Mouse (Mus musculus) ovary, postnatal 14 days (tissue): ENCODE data around the gene Lcn11.
"Not testable (repeated sequence)": the region's sequence is repeated elsewhere in the genome, so short reads cannot be mapped to it uniquely, and the experiment has no call there.

Experiments
- DNase-seq: peaks from one replicate; pipeline ENCODE4 v3.0.0; 2022; ENCODE audit warnings: low spot score

Lcn11 gene

GRCm38 (mm10) chr2:25776717-25777116 is at the start of gene Lcn11:
Gene Lcn11 (plus strand): TSS chr2:25777017.
- DNase-seq: no peak

DNA sequence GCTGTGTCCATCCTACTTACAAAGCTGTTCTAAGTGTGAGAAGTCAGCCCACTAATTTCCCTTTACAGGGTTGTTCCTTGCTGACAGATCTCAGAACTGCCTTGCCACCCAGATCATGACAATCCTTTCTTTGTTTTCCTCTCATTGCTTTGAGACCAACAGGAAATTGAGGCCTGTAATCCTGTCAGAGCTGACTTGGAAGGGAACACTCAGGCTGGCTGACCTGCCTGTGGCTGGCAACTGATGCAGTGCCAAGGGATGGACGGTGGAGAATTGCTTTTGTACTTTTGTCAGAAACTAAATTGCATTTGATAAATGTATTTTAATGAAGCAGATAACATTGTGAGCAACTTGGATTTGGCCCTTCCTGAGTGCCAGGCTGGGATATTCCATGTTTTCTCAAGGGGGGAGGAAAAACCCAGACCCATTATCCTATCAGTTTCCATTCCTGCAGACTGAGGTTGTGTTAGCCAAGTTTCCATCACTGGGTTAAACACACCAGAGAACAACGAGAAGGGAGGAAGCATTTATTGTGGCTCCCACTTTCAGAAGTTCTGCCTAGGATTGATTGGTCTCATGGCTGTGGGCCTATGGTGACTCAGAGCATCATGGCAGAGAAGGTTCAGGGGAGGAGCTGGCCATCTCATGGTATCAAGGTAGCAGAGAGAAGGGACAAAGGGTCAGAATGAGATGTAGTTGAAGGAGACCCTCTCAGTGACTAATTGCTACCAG is 43.5 kb upstream of the Lcn11 start:
- DNase-seq: no peak

DNA sequence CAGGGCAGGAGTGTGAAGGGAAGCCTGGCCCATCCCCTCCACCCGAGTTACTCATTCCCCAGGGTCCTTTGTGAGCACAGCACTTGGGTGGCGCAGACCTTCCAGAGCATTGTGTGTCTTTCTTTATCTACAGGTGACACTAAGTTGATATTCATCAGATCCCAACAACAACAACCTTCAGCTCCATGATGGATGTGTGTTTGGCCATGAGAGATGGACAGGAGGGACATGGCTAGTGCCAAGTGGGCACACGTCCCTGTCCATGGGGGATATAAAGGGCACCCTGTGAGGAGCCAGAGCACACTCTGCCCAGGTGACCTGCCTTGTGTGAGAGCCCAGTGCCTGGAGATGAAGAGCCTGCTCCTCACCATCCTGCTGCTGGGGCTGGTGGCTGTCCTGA is 40.1 kb upstream of the Lcn11 start, which contains the start of gene Obp2b:
TSS of gene Obp2b (plus strand) at position 301 of the 400 bp plus-strand sequence.
- not testable (repeated sequence) for DNase-seq

GRCm38 (mm10) chr2:25741671-25742070 is 35.1 kb upstream of the Lcn11 start:
- no peak for DNase-seq

DNA sequence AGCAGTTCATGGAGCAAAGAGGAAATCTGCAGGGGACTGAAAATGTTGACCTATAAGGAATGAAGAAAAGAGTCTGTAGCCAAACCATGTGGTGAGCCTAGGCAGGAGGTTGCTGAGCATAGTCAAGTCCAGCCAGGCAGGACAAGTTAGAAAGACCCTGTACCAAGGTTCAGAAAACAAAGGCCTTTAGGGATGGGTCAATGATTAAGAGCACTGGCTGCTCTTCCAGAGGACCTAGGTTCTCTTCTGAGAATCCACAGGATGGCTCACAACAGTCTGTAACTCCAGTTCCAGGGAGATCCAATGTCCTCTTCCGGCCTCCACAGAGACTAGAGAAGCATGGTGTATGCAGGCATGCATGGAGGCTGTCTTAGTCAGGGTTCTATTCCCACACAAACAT is 22.6 kb upstream of the Lcn11 start:
- DNase-seq: no peak

GRCm38 (mm10) chr2:25758064-25758625 is 18.7 kb upstream of the Lcn11 start:
- DNase-seq: no peak

- DNase-seq: no peak
Measured at GRCm38 (mm10) chr2:25765269-25765668, 11.5 kb upstream of the Lcn11 start, which contains the start of gene Lcn3. Gene Lcn3 (plus strand): TSS chr2:25765569.

GRCm38 (mm10) chr2:25767764-25768163 is 9.1 kb upstream of the Lcn11 start:
- DNase-seq: no peak

DNA sequence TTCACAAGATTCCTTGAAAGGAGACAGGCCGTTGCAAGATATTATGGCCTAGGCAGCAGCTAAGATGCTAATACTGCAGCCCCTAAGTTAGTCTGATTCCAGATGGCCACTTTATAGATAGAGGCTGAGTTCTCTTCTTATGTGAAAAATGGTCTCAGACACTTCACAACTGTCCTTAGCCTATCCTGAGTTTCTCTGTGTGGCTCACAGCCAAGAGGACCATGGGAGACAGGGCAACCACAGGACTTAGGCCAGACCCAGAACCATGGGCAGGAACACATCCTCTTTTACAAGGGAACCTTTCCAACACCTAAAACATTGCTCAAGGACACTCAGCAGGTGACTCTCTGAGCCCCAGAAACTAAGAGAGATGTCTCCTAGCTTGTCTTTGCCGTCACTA is 3.3 kb upstream of the Lcn11 start:
- no peak for DNase-seq

- no peak for DNase-seq
Measured at GRCm38 (mm10) chr2:25774640-25775039, 2.2 kb upstream of the Lcn11 start.

- no peak for DNase-seq
Measured at GRCm38 (mm10) chr2:25775991-25776390, 826 bp upstream of the Lcn11 start.

DNA sequence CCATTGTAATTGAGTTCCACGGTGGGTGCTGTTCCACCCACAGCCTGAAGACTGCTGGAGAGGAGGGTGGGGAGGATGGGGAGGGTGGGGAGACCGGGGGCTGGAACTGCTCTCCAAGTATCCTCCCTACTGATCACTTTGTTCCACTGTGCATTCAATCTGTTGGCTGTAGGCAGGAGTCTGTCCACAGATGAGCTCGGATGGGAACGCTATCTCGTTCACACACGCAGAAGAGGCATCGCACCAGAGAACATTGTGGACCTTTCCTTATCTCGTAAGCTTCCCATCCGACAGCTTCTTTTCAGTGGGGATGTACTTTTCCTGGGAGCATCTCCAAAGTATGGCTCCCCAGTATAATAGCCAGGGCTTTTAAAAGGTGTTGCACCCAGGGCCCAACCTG is 2.3 kb downstream of the Lcn11 start:
- DNase-seq: no peak

DNA sequence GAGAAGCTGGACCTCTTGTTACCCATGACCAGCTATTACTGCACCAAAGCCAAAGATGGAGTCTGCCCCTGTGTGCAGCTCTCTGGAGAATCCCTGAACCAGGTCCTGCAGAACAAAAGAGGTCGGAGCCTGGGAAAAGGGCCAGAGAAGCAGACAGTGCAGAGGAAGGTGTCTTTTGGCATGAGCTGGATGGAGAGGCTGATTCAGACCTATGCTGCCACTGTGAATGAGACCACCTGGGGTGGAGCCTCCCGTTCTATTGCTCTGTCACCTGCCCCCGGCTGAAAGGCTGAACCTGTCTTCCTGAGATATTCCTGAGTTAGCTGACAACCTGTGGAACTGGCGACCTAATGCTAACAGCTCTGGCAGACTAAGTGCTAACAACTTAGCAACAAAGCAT is 4.1 kb downstream of the Lcn11 start:
- no peak for DNase-seq

GRCm38 (mm10) chr2:25781957-25782356 is 5.1 kb downstream of the Lcn11 start, which contains the start of gene Gm13539:
Gene Gm13539 (plus strand): TSS chr2:25782257.
- DNase-seq: no peak

DNA sequence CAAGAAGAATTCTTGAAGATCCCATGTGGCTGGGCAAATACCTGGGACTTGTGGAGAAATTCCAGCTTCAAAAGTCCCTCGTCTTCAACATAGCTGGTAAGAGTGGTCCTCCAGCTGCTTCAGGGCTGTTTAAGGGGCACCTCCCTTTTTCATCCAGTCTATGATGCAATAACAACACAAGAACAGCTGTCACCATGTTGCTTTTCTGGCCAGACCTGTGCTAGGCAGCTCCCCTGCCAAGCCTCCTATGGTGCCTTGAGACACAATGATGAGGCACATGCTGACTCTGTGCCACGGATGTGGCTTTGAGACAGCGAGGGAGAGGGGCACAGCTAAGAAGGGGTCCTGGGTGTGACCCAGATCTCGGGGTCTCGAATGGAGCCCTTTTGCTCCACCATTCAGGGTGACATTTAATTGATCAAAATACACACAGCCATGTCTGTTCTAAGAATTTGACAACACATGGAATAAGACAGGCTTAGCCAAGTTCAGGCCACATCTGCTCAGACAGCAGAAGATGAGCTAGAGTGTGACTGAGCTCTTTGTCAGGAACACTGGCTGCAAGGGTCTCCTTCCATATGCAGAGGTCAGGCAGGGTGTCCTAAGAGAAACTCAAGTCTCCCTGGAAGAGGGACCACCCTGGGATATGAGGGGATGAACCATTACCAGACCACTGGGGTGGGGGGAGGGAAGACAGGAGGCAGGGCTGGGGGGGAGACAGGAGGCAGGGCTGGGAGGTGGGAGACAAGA is 8.9 kb downstream of the Lcn11 start:
- no peak for DNase-seq

GRCm38 (mm10) chr2:25789092-25789491 is 12.3 kb downstream of the Lcn11 start:
- no peak for DNase-seq

- DNase-seq: no peak
Measured at GRCm38 (mm10) chr2:25797635-25798034, 20.8 kb downstream of the Lcn11 start.

GRCm38 (mm10) chr2:25798065-25798464 is 21.2 kb downstream of the Lcn11 start:
- no peak for DNase-seq

- DNase-seq: no peak
Measured at GRCm38 (mm10) chr2:25811711-25812110, 34.9 kb downstream of the Lcn11 start.

DNA sequence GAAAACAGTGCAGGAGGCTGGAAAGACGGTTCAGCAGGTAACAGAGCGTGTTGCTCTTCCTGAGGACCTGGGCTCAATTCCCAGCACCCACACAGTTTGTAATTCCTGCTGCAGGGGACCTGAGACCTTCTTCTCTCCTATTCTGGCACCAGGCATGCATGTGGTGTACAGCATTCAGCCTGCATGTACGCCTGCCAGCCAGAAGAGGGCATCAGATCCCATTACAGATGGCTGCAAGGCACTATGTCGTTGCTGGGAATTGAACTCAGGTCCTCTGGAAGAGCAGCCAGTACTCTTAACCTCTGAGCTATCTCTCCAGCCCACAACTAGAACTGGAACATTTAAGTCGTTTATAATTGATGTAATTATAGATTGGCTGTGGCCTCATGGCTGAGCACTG is 36.5 kb downstream of the Lcn11 start:
- no peak for DNase-seq

- DNase-seq: not testable (repeated sequence)
Measured at GRCm38 (mm10) chr2:25815748-25816147, 38.9 kb downstream of the Lcn11 start, which contains the start of gene Glt6d1. Gene Glt6d1 (minus strand): TSS chr2:25815848.

DNA sequence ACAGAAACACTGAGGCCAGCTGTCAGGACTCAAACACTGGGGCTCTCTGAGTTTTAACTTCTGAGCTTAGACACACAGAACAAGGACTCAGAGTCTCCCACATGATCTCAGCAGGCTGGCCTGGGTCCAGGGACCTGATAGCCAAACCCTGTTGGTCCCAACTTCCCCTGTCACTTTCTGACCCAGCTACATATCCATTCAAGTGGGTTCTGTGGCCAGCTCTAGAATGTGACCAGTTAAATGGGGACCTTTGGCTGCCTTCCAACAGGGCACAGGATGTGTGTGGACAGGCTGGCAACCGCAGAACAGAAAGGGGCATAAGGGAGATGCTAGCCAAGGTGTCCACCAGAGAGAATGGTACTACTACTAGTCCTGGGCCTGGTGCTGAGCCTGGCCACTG is 46.0 kb downstream of the Lcn11 start, which contains the start of gene Lcn9:
TSS of gene Lcn9 (plus strand) at position 348 of the 400 bp plus-strand sequence.
- DNase-seq: no peak

GRCm38 (mm10) chr2:25824751-25825150 is 47.9 kb downstream of the Lcn11 start:
- DNase-seq: no peak
